Mouse (Mus musculus): ENCODE measurements around the gene 1500011B03Rik. TPM values are rescaled to one million over a fixed set of nuclear protein-coding genes. Genes with fewer than 3 reads are reported as not detected.

1500011B03Rik gene
- total RNA-seq, 1 experiment from 2014 or later: 59.4 TPM

GRCm38 (mm10) chr5:114759536-114760090, 63.7 kb downstream of the 1500011B03Rik start:
- no peak for ATAC-seq (replicated peaks; ENCODE audit: low read depth, poor library complexity, severe bottlenecking)

Other genes starting within 250 kb of the 1500011B03Rik start
- gene Trpv4, start 165.0 kb downstream of the 1500011B03Rik start, total RNA-seq (2017): 0.19 and 1.1 TPM in 2 replicates
- 40.0 and 48.6 TPM in 2 replicates for gene Gltp, start 132.5 kb downstream of the 1500011B03Rik start, total RNA-seq (2017)
- gene Tchp, start 115.7 kb downstream of the 1500011B03Rik start, total RNA-seq (2017): 9.7 and 12.3 TPM in 2 replicates
- 365 and 466 TPM in 2 replicates for gene Ankrd13a, start 48.8 kb downstream of the 1500011B03Rik start, total RNA-seq (2017)
- 80.9 and 86.3 TPM in 2 replicates for gene Git2, start 48.0 kb downstream of the 1500011B03Rik start, total RNA-seq (2017)
- gene 4930519G04Rik, start 30.2 kb upstream of the 1500011B03Rik start, total RNA-seq (2017): not detected in 2 replicates
- not detected in 2 replicates for gene Gm9936, start 35.2 kb upstream of the 1500011B03Rik start, total RNA-seq (2017)
- gene Oasl2, start 73.5 kb upstream of the 1500011B03Rik start, total RNA-seq (2017): 9.4 and 10.8 TPM in 2 replicates
- gene Oasl1, start 99.8 kb upstream of the 1500011B03Rik start, total RNA-seq (2017): 3.3 and 4.3 TPM in 2 replicates
- 17.3 and 18.3 TPM in 2 replicates for gene 2210016L21Rik, start 118.7 kb upstream of the 1500011B03Rik start, total RNA-seq (2017)
- gene Hnf1a, start 147.6 kb upstream of the 1500011B03Rik start, total RNA-seq (2017): not detected in 2 replicates
- gene Sppl3, start 187.7 kb upstream of the 1500011B03Rik start, total RNA-seq (2017): 30.9 and 34.4 TPM in 2 replicates